Mouse (Mus musculus) kidney, postnatal 10 days (tissue): ENCODE measurements around the gene 9530003J23Rik.
A peak's percentile ranks its signal among the peaks of the same experiment; 100 is the strongest.
"Not testable (repeated sequence)": the region's sequence is repeated elsewhere in the genome, so short reads cannot be mapped to it uniquely, and the experiment has no call there.

Source experiments
- DNase-seq: peaks from one replicate; pipeline ENCODE4 v3.0.0; 2021; ENCODE audit warnings: mixed read lengths

9530003J23Rik gene

GRCm38 (mm10) chr10:117238603-117239002 is at the start of gene 9530003J23Rik:
9530003J23Rik (minus strand) TSS chr10:117238703.
- DNase-seq, result no peak

- DNase-seq, result no peak
Observed at GRCm38 (mm10) chr10:117287226-117287850, 48.8 kb upstream of the 9530003J23Rik start.

DNA sequence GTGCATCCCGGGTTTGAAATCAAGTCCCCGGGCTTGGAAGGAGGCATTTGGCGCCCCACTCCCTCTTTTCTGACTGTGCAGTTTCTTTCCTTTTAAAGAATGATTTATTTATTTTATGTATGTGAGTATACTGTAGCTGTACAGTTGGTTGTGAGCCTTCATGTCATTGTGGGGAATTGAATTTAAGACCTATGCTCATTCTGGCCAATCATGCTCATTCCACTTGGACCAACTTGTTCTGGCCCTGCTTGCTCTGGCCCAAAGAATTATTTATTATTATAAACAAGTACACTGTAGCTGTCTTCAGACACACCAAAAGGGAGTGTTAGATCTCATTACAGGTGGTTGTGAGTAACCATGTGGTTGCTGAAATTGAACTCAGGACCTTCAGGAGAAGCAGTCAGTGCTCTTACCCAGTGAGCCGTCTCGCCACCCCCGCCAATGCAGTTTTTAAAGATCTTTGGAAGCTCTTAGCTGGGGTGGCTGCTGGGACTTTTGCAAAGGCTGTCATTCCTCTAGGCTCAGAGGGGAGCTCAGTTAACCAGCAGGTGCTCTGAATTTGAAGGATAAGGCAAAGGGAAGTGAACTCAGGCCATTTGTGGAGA is 48.0 kb upstream of the 9530003J23Rik start:
- DNase-seq, result no peak

DNA sequence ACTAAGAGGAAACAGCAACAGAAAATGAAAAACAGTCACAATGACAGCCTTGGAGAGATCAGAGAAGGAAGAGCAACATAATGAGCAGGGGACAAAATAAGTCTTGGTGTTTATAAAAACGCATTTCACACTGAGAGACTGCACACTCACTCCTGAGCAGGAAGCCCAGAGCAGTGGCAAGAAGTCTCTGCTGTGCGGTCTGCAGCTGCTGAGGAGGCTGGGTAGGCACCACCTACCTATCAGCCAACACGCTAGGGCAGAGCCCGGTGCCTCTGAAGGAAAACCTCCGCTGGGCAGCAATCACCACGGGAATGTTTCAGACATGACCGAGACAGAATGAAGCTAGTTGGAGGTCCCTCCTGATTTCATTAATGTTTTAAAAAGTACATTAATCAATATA is 47.1 kb upstream of the 9530003J23Rik start:
- not testable (repeated sequence) for DNase-seq

- DNase-seq, result no peak
Observed at GRCm38 (mm10) chr10:117284578-117285520, 46.3 kb upstream of the 9530003J23Rik start.

GRCm38 (mm10) chr10:117283871-117284577 is 45.5 kb upstream of the 9530003J23Rik start:
- DNase-seq, result no peak

GRCm38 (mm10) chr10:117283196-117283595 is 44.7 kb upstream of the 9530003J23Rik start:
- DNase-seq, result not testable (repeated sequence)

- DNase-seq, result no peak
Observed at GRCm38 (mm10) chr10:117282551-117282950, 44.0 kb upstream of the 9530003J23Rik start.

DNA sequence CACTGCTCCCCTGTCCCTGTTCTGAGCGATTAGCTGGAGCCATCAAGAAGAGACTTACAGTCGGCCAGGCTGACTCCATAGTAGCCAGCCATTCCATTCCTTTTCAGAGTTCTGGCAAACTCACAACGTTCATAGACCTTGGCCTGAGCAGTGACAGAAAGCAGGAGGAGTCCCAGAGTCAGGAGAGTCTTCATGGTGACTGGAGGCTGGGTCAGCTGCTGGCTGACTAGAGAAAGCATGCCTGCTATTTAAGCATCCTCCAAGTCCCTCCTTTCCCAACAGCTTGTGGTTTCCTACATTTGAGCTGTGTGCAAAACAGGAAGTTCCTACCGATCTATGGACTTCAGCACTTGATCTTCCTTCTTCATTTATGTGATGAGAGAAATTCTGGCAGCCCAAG is 43.5 kb upstream of the 9530003J23Rik start, which contains the start of gene Lyz2:
Lyz2 (minus strand) TSS at position 273 of the 400 bp plus-strand sequence.
- DNase-seq, result peak; percentile 40

DNA sequence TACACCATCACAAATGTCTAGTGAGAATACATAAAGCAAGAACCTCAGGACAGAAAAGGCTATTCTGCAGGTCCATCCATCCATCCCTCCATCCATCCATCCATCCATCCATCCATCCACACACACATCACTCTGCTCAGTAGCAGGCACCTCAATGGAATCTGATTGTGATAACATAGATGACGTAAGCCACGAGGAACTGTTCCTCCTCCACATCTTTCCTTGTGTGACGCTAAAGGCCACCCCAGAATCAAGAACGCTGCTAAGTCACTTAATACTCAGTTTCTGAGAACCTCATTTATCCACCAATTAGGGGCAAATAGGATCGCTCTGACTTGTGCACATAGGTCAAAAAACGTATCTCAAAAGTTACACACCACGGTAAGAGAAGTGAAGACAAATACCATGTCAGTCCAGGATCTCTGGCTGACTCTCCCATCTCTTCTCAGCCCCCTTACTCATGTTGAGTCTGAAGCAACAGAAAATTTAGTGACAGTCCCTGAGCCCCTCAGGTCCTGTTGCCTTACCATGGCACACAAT is 42.9 kb upstream of the 9530003J23Rik start:
- no peak for DNase-seq

DNA sequence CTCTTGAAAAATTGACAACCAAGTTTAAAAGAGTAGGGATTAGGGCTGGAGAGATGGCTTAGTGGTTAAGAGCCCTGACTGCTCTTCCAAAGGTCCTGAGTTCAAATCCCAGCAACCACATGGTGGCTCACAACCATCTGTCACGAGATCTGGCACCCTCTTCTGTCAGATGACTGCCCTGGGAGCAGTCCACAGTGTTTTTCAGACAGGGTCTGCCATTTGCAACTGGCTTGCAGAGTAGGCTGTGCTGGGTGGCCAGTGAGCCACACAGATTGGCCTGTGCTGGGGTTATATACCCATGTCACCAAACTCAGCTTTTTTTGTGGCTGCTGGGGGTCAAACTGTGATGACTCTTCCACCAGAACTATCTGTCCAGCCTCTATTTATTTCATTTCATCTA is 41.5 kb upstream of the 9530003J23Rik start:
- peak; percentile 14 for DNase-seq

- DNase-seq, result not testable (repeated sequence)
Observed at GRCm38 (mm10) chr10:117278510-117278909, 40.0 kb upstream of the 9530003J23Rik start.

DNA sequence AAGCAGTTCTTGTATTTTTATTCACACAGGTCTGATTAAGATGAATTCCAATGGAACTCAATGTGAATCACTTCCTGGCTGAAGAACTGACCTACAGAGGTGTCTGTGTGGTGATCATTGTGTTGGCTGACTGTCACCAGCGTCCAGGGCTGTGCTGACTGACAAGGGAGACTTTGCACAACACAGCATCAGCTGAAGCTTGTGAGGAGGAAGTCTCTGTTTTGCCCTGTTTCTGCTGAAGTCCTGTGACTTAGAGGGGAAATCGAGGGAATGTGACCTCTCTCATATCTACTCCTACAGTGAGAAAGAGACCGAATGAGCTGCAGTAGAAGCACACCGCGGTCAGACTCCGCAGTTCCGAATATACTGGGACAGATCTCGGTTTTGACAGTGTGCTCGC is 39.3 kb upstream of the 9530003J23Rik start:
- not testable (repeated sequence) for DNase-seq

DNA sequence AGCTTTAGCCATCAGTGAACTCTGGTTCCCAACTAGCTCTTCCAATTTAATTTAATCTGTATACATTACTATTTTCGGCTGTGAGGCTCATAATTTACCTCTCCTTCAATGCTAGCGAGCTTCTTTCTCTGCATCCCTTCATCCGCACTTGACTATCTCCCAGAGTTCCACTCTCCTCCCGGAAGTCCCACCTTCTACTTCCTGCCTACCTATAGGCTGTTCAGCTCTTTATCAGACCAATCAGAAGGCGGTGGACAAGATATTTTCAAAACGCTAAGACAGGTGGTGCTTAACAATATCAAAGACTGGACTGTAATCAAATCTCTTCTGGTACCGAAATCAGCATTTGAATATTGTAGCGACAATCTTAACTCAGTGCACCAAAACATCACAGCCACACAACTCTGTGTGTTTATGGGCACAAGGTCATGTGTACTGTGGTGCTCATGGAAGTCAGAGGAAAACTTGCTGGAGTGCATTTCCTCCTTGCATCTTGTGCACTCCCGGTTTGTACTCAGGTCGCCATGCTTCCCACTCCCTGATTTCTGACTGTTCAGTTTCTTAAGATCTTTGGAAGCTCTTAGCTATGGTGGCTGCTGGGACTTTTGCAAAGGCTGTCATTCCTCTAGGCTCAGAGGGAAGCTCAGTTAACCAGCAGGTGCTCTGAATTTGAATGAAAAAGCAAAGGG is 37.3 kb upstream of the 9530003J23Rik start:
- no peak for DNase-seq

GRCm38 (mm10) chr10:117274645-117275044 is 36.1 kb upstream of the 9530003J23Rik start:
- DNase-seq, result not testable (repeated sequence)

DNA sequence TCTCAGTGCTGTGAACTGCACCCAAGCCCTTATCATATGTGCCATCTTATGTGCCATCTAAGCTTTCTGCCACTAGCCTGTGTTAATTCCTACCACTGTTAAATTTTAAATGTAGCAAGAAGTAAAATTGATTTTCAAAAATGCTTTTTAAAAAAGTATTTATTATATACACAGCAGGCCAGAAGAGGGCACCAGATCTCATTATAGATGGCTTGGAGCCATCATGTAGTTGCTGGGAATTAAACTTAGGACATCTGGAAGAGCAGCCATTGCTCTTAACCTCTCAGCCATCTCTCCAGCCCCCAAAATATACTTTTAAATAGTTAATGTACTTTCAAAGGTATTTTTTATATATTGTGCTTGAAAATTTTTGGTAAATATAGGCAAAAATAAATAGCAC is 33.5 kb upstream of the 9530003J23Rik start:
- DNase-seq, result peak; percentile 12

DNA sequence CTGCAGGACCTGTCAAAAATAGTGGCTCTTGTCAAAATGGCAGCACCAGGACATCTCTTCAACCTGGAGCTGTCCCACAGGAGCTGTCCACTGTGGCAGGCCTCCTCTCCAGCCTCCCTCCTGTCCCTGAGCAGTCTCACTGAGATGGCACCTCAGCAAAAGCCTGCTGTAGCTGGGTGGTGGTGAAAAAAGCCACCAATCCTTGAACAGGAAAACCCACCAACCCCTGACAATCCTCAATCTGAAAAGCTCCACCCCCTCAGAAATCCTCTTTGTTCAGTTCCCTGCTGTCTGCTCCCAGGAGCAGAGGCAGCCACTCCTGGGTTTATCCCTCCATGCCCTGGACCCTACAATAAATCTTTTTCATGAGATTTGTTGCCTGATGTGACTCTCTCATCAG is 21.4 kb upstream of the 9530003J23Rik start:
- no peak for DNase-seq

GRCm38 (mm10) chr10:117235866-117236265 is 2.6 kb downstream of the 9530003J23Rik start:
- DNase-seq, result no peak

DNA sequence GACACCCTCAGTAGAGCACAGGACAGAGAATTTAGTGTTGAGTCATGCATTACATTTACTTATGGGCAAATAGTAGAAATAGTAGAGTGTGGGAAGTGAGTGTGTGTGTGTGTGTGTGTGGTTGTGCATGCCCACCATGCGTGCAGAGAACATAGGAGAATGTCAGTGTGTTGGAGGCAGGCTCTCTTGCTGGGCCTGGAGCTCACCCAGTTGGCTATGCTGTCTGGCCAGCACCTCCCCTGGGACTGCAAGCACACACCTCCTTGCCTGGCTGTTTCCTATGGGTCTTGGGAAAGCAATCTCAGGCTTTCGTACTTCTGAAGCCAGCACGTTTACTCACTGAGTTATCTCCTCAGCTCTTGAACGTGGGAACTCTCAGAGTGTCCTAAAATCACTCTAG is 3.7 kb downstream of the 9530003J23Rik start:
- DNase-seq, result no peak

DNA sequence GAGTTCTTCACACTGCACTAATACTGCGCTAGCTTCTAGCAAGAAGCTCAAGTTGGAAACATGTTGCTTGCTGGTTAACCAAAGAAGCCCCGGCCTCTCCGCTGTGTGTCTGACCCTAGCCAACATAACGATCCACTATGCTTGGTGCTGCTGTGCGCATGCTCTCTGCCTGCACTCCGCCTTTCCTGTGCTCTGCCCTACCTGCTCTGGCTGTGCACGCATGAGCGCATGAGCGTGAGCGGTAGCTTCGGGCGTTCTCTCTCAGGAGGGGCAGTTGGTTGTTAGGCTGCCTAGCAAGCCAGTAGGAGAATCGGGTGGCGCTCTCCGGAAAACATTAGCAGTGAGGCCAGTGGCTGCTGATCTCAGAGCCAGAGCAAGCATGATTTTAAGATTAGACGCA is 8.7 kb downstream of the 9530003J23Rik start:
- DNase-seq, result peak; percentile 75

- DNase-seq, result no peak
Observed at GRCm38 (mm10) chr10:117226002-117226401, 12.5 kb downstream of the 9530003J23Rik start.

DNA sequence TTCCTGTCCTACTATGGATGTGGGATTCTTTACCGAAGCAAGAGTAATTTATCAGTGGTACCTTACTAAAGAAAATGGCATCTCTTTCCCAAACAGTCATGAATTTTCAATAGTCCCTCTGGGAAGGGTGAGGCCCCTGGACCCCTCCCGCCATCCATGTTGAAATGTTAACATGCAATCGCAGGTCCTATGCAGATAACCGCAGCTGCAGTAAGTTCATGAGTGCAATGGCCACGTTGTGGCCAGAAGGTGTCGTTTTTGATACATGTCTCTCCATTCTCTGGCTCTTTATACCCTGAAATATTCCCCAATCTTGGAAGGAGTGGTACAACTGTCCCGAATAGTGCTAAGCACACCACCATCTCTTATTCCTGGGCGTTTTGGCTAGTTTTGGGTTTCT is 13.4 kb downstream of the 9530003J23Rik start:
- peak; percentile 22 for DNase-seq
